Mouse (Mus musculus): ENCODE data around the gene Myo19. TPM values are rescaled to one million over a fixed set of nuclear protein-coding genes. Genes with fewer than 3 reads are reported as not detected.
"Not testable (repeated sequence)": the region's sequence is repeated elsewhere in the genome, so short reads cannot be mapped to it uniquely, and the experiment has no call there.

The Myo19 gene
- total RNA-seq (2014; fragmentation: Nextera tagmentation) (15.2 and 24.5 TPM in 2 replicates), total RNA-seq (2017) (3.5 and 10.3 TPM in 2 replicates)

DNA sequence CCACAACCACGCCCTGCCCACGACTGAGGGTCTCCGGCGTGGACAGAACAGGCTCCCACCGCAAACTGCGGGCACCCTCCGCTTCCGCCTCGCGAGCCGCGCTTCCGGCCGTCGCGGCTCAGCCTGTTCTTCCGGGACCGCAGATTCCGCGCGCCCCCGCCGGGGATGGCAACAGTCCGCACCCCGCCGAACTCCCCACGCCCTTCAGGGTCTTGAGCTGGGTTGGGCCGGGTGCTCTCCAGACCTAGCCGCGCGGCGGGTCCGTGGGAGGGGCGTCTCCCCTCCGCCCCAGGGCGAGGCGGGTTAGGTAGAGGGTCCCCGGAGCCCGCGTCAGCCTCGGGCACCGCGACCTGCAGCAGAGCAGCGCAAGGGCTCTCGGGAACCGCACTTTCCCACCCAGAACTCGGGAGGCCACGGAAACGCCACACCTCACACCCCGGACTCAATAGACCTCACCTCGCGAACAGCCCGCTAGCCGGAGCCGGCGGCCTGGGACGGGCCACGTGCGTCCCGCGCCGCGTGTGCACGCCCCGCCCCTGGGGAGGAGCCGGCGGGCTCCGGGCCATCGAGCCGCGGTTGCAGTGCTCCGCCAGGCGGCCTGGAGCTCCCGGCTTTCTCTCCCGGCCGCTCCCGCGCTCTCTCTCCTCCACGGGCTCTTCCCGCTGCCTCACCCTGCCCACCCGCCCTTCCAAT lies at the start of gene Myo19, which contains the start of gene Pigw:
Myo19 (plus strand) TSS at position 377 of the 693 bp plus-strand sequence.
Pigw (minus strand) TSS at position 514 of the 693 bp plus-strand sequence.
- ATAC-seq (replicated peaks; ENCODE audit: low FRiP score, low TSS enrichment, poor library complexity, severe bottlenecking): peak; percentile 80

DNA sequence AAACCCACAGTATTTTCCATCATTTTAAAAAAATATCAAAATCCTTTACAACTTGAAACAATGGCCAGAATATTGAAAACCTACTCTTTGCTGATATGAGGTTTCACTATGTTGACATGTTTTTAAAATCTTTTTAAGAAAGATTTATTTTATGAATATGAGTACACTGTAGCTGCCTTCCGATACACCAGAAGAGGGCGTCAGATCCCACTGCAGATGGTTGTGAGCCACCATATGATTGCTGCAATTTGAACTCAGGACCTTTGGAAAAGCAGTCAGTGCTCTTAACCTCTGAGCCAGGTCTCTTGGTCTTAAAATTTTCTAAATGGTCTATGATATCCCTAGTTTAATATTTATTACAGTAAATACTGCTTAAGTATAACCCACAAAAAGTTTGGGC lies 40.6 kb upstream of the Myo19 start:
- no peak for ATAC-seq (replicated peaks; ENCODE audit: low FRiP score, low TSS enrichment, poor library complexity, severe bottlenecking)

DNA sequence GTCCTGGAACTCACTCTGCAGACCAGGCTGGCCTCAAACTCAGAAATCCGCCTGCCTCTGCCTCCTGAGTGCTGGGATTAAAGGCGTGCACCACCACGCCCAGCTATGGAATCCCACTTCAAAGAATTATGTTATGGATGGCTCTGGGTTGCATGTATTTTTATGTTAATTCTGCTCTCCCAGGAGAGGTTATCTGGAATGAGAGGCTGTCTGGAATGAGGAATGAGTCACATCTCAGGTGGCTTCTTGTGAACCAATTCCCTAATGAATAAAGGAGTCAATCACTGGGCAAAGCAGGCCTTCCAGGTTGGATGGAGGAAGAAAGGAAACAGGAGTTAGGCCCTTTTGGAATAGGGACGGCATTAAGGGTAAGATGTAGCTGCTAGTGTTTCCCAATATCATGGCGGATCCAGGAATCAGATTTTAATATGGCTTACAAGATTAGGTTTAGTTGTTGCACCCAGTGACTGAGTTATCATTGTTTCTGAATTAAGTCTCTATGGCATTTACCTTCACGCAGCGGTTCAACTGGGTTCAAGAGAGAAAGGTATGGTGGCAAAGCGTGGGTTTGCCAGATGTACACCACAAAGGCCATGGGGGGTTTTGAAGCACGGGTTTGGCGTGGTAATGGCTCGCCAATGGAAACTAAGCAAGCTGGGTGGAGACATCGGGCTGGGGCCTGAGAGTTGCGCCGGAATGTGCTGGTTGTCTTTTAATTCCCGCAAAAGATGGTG lies 33.0 kb upstream of the Myo19 start:
- ATAC-seq (replicated peaks; ENCODE audit: low FRiP score, low TSS enrichment, poor library complexity, severe bottlenecking): no peak

DNA sequence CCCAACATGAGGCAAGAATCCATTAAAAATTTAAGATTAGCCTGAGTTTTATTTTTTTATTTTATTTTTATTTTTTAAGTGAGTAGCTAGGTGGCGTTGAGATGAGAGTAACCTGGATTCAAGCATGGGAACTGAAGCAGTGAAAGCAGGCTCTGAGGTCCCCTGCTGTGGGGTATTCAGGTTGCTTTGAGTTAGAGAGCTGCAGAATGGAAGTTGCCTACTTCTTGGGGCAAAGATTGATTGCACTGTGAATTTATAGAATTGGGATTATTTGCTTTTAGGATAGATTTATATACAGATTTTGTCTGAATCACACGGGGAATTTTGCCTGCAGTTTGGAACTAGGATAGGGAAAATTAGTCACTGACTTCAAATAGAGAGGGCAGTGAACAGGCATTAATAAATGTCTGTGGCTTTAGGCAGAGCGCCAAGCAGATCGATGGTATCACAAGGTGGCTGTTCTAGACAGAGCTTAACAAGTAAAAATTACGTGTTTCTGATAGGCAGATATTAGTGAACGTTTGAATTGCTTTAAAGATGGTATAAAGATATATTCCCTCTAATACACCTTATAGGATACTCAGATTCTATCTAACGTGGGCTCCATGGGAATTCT lies 32.4 kb upstream of the Myo19 start:
- ATAC-seq (replicated peaks; ENCODE audit: low FRiP score, low TSS enrichment, poor library complexity, severe bottlenecking): no peak

DNA sequence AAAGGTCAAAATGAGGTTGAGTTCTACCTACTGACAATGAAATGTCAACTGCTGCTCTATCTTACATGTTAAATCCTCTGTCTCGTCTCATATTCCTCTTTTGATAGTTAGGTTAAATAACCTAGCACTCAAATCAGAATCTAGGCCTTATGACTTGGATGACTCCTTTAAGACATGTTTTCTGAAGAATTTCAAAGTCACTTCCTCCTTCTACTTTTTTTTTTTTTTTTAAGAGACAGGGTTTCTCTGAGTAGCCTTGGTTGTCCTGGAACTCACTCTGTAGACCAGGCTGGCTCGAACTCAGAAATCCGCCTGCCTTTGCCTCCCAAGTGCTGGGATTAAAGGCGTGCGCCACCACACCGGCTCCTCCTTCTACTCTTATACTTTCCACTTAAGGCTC lies 24.7 kb upstream of the Myo19 start:
- ATAC-seq (replicated peaks; ENCODE audit: low FRiP score, low TSS enrichment, poor library complexity, severe bottlenecking): no peak

DNA sequence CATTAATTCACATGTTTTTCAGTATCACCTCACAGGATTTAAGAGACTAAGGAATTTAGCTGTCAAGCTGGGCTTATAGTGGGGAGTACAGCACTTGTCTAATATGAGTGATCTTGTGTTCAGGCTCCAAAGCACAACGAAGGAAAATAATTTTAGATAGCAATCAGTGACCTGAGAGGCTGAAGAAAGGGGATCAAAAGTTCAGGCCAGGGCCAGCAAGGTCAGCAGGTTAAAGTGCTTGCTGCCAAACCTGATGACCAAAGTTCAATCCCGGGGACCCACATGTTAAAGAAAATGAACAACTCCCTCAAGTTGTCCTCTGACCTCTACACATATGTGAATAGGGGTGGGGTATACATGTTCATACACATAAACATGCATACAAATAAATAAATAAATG lies 14.7 kb upstream of the Myo19 start:
- ATAC-seq (replicated peaks; ENCODE audit: low FRiP score, low TSS enrichment, poor library complexity, severe bottlenecking): no peak

DNA sequence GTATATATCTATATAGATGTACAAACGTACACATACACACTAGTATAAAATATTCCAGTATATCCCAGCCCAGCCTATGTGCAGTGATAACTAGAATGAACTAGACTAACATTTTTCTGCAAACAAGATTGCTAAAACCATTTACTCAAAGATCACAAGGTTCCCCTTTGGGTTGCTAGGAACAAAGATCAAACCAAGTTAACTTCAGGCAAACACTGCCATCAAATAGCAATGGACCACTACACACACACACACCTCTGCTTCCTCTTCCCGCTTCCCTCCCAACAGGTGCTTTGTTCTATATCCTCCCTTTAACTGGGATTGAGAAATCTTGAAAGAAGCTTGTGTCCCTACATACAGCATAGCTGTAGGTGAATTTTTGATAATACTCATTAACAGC lies 12.4 kb upstream of the Myo19 start:
- ATAC-seq (replicated peaks; ENCODE audit: low FRiP score, low TSS enrichment, poor library complexity, severe bottlenecking): no peak

DNA sequence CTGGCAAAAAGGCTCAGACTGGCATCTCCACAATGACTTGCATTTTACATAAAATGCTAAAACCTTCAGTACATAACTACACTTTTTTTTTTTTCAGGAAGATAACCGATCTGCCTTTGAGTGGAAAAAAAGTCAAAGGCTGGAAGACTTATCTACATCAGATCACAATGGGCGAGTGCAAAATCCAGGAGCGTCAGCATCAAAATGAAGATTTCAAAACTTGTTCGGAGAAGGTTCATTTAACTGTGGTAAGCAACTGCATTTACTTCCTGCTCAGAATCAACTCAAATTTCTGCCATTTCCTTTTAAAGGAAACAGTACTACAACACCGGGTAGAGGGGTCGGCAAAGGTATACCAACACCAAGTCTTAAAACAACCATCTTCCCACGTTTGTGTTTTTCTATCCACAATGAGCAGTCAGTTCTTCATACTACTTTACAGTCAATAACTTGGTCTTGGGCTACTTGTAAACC lies 11.1 kb upstream of the Myo19 start:
- no peak for ATAC-seq (replicated peaks; ENCODE audit: low FRiP score, low TSS enrichment, poor library complexity, severe bottlenecking)

DNA sequence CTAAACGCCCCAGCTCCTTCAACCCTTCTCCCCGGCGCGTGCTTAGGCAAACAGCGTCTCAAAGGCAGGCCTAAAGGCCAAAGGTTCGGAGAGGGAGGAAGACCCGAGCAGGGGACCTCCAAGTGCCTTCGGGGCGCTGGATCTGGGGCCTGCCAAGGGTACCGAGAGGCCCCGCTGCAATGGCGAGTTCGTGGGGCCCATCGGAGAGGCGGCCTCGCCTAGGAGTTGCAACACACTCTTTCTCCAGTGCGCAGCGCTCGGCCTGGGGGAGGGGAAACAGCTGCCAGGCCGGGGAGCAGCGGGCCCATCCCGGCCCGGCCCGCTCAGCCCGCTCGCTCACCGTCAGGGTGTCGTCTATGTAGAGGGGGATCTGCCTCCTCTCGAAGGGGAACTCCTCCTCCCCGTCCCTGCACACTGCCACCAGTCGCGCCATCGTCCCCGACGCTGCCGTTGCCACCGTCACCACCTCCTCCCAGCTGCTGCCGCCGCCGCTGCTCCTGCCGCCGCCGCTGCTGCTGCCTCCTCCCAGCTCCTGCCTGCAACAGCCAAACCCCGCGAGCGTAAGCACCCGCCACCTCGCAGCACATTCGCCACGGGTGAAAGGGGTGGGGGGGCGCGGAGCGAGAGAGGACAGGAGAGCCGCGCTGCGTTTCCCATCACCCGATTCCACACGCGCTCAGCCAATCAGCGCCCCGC lies 10.3 kb upstream of the Myo19 start:
- ATAC-seq (replicated peaks; ENCODE audit: low FRiP score, low TSS enrichment, poor library complexity, severe bottlenecking): peak; percentile 72

DNA sequence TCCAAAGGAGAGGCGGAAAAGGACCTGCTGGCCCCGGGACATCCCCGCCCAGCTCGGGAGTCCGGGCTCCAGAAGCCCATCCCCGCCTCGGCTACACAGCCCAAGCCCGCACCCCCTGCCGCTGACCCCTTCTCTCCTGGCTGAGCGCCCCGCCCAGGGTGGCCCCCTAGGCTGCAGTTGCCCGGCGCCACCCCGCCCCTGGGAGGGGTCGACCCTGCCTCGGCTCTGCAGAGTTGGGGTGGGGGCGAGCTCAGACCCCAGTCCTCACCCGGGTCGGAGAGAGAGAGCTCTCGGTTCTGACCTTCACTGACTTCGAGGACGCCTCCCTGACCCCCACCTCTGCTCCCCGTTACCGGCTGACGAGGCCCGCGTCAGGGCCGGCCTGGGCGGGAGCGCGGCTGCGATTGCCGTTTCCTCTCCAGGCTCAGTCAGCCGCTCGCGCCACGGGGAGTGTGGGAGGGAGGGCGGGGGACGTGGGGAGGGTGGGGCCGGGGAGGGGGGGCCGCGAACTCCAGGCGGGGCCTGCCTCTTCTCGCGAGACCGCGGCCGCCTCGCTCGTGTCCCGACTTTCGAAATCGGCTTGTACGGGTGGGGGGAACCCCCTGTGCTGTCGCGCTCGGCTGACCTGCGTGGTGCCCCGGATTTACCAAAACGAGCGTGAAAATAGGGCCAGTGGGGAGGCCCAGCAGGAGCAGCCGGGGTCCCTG lies 9.5 kb upstream of the Myo19 start, which contains the start of gene Ggnbp2:
Ggnbp2 (minus strand) TSS at position 481 of the 707 bp plus-strand sequence.
- ATAC-seq (replicated peaks; ENCODE audit: low FRiP score, low TSS enrichment, poor library complexity, severe bottlenecking): peak; percentile 55

DNA sequence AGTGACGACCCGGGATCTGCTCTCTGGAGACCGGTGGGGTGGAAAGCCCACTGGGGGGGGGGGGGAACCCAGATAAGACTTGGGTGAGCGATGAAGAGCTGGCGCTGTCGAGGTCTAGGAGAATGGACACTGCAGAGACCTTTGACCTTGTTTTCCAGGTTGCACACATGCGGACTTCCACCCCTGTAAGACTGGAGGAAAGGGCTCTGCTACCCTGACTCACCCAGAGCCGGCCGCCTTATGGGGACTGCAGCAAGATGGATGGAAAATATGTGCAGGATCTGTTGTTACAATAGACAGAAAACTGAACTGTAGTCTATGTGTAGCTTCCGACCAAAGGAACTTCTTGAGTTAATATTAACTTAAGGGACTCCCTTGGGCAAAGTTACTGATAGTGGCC lies 8.9 kb upstream of the Myo19 start:
- ATAC-seq (replicated peaks; ENCODE audit: low FRiP score, low TSS enrichment, poor library complexity, severe bottlenecking): 0 out of 2 replicates have a peak, but pooled peaks have one; percentile 2

DNA sequence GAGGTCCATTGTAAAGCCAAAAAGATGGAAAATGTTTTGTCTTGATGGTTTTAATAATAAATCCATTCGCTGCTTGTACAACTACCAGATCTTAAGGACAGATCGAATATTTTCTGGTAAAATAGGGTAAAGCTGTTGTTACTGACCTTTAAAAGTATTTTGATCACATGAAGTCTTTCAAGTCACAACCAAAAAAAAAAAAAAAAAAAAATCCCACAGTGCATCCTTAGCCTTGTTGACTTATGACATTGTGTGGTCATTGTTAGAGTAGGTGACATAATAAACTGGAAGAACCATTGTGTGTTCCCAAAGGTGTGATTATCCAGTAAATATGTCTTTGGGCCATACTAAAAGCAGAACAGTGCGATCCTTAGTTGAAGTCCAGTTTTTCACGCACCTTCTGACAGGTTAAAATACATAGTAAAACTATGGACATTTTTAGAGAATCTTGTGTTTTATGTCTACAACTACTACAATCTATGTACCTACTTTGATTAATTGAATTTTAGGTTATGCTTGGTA lies 8.3 kb upstream of the Myo19 start:
- no peak for ATAC-seq (replicated peaks; ENCODE audit: low FRiP score, low TSS enrichment, poor library complexity, severe bottlenecking)

DNA sequence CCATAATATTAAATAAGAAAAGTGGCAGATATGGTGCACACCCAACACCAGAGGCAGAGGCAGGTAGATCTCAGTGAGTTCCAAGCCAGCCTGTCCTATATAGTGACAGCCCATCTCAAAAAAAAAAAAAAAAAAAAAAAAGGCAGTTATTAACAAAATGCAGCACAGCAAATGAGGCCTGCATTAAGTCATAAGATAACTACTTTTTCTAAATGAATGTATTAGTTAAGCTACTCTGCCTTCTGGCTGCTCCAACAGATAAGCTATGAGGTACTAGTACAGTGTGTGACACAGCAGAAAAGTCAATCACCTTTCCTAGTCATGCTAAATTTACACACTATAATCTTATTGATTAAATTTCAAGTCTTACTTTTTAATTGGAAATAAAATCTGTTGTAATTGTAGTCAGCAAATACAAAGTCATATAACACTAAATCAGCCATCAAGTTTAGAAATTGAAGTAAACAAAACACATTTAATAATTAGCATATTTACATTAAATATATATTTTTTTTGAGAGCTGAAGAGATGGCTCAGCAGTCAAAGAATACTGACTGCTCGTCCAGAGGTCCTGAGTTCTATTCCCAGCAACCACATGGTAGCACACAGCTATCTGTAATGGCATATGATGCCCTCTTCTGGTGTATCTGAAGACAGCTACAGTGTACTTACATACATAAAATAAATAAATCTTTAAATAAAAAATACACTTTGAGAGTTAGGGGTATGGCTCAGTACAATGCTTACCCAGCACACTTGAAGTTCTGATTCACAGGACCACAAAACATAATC lies 6.7 kb upstream of the Myo19 start:
- ATAC-seq (replicated peaks; ENCODE audit: low FRiP score, low TSS enrichment, poor library complexity, severe bottlenecking): peak; percentile 67

DNA sequence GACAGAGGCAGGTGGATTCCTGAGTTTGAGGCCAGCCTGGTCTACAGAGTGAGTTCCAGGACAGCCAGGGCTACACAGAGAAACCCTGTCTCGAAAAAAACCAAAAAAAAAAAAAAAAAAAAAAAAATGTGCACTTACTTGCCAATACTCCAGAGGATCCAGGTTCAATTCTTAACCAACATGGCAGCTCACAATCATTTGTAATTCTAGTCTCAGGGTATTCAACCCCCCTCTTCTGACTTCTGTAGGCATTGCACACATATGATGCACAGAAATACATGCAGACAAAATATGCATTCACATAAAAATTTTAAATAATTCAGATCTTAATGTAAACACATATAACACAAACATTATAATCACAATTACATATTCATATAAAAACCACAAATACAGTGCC lies 3.9 kb upstream of the Myo19 start:
- ATAC-seq (replicated peaks; ENCODE audit: low FRiP score, low TSS enrichment, poor library complexity, severe bottlenecking): not testable (repeated sequence)

DNA sequence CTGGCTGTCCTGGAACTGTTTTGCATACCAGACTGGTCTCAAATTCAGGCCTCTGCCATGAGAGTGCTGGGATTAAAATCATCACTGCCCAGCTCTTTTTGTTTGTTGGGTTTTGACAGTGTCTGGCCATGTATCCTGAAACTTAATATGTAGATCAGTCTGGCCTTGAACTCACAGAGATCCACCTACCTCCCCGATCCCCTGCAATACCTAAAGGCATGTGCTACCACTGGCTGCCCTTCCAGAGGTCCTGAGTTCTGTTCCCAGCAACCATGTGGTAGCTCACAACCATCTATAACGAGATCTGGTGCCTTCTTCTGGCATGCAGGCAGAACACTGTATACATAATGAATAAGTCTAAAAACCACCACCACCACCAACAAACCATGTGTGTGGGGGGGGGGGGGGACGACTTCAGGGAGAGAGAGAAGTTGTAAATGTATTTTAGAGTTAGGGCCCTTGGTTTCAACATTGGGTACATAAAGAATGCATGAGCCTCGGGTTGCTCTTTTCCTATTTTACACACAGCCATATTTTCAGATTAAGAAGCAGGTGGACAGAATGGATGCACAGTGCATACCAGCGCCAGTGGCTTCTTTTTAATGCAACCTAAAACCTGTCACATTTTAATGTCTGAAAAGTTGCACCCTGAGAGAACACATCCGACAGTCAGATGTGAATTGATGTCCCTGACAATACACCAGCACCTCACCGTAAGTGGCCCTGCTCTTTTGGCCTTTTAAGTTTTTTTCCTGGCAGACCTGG lies 759 bp upstream of the Myo19 start:
- no peak for ATAC-seq (replicated peaks; ENCODE audit: low FRiP score, low TSS enrichment, poor library complexity, severe bottlenecking)

DNA sequence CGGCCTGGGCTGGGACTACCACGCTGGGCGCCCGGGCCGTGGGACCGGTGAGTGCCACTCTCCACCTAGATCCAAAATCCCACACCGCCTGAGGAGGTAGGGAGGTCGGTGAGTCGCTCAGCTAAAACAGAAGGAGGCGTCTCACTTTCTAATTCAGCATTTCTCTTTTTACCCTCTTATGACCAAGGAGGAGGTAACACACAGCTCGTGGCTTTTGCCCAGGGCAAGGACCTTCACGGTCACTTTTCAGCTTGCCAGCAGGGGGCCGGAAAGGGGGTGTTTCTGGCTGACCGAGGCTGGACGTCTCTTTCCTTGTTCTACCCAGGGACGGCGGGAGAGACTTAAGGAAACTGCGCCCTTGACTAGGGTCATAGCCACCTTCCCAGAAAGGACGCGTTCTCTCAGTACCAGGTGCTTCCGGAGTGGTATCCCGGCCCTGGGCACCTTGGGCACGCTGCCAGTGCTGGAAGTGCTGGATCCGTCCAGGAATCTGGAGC lies 565 bp downstream of the Myo19 start:
- ATAC-seq (replicated peaks; ENCODE audit: low FRiP score, low TSS enrichment, poor library complexity, severe bottlenecking): peak; percentile 38

DNA sequence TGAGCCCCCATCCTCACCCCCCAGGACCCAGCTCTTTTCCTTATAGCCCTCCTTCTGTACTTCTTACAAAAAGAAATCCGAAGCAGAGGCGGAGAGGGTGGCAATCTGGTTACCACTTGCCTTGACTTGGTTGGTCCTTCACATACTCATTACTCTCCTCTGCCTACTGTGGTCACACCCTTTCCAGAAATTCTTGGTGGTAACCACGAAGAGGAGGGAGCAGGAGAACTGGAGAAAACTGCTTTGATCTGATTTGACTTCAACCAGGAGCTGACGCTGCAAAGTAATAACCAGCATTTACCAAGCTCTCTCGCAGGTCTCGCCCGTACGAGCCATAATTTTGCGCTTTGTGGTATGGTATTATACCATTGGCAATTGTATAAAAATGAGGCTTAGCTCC lies 1.0 kb downstream of the Myo19 start:
- no peak for ATAC-seq (replicated peaks; ENCODE audit: low FRiP score, low TSS enrichment, poor library complexity, severe bottlenecking)

Data from megakaryocyte-erythroid progenitor cell, adult 5-6 weeks (primary cell).